Mouse (Mus musculus) monocyte, adult 59 days (primary cell): ENCODE data around the gene BC051019. TPM values are rescaled to one million over a fixed set of nuclear protein-coding genes. Genes with fewer than 3 reads are reported as not detected.

Source experiments
- total RNA-seq, 2 experiments: library from RNA; stranded (reverse); gene quantifications; one replicate each; pipeline ENCODE4 v1.2.4; 2023

BC051019 gene
- not detected for total RNA-seq

DNA sequence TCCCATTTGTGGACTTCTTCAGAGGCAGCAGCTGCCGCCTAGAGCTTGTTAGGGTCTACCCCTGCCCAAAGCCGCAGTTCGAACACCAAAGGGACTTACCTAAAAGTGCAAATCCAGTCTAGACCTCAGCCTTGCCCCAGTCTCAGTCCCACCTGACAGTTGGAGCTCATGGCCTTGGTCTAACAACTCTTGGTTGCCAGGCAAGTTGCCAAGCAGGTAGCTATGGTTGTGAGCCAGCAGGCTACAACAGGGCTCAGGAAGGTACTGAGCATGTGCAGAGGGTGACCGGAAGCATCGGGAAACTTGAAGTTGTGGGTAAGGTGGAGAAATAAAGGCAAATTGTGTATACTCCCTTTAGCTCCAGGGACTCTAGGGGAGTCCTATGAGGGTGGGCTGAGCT, at the start of gene BC051019:
BC051019 (minus strand) TSS at position 154 of the 400 bp plus-strand sequence.

GRCm38 (mm10) chr7:109752008-109752925, 28.6 kb upstream of the BC051019 start, which contains the start of gene Tmem9b:
Gene Tmem9b (minus strand): TSS chr7:109752875.

GRCm38 (mm10) chr7:109731626-109732025, 8.0 kb upstream of the BC051019 start, which contains the start of gene Ascl3:
Gene Ascl3 (minus strand): TSS chr7:109731726.

DNA sequence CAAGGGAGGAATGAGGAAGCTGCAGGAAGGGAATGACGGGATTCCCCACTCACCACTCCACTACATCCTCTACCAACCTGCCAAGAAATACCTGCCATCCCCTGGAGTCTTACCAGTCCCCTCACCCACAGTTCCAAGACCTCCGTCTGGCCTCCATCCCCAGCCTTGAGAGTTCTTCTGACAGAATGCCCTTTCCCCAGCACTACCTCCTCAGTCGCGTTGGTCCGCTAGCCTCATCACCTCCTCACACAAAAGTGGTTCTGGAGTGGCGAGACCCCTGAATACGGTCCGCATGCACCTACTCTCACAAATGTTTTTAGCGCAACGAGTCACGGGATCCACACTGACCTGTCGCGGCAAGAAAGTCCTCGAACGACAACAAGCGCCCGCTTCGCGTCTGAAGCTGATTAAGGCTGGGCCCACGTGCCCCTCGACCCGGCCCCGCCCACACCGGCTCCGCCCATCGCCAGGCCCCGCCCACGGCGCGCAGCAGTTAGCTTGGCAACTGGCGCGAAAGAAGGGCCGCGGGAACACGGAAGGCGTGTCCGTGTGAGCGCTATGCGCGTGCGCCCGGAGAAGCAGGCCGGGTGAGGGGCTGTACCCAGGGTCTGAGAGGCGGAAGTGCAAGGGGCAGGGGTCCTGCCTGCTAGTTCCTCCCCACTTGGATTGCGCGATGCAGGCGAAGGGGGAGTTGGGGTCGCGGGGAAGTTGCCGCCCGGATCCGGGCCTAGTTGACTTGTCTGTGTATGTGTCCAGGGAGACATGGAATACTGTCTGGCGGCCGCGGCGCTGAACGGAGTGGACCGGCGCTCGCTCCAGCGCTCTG, 20.2 kb downstream of the BC051019 start, which contains the start of the genes St5 and Akip1:
St5 (minus strand) TSS at position 416 of the 826 bp plus-strand sequence.
Akip1 (plus strand) TSS at position 501 of the 826 bp plus-strand sequence.

Other genes starting within 250 kb of the BC051019 start
- gene Trim66, start 215.7 kb downstream of the BC051019 start, total RNA-seq: under 1 TPM; 0.18 to 0.24 TPM
- 100 to 1,000 TPM; 343 to 461 TPM for gene Rpl27a, start 204.7 kb downstream of the BC051019 start, total RNA-seq
- 1 to 10 TPM; 1.2 to 3.4 TPM for gene St5, start 20.2 kb downstream of the BC051019 start, total RNA-seq
- gene Akip1, start 20.2 kb downstream of the BC051019 start, total RNA-seq: 1 to 10 TPM; 8.1 to 8.2 TPM
- gene Ascl3, start 7.9 kb upstream of the BC051019 start, total RNA-seq: not detected
- 10 to 100 TPM; 42.0 to 43.3 TPM for gene Tmem9b, start 29.0 kb upstream of the BC051019 start, total RNA-seq
- gene Nrip3, start 58.2 kb upstream of the BC051019 start, total RNA-seq: not detected
- gene Scube2, start 141.8 kb upstream of the BC051019 start, total RNA-seq: not detected
- gene Dennd5a, start 236.6 kb upstream of the BC051019 start, total RNA-seq: 100 to 1,000 TPM; 261 to 269 TPM